Mouse (Mus musculus): ENCODE data around the gene Fyttd1.
"Not testable (repeated sequence)": the region's sequence is repeated elsewhere in the genome, so short reads cannot be mapped to it uniquely, and the experiment has no call there.

Gene Fyttd1

GRCm38 (mm10) chr16:32878972-32879926, 1.9 kb downstream of the Fyttd1 start:
- DNase-seq (ENCODE audit: low spot score): no peak

GRCm38 (mm10) chr16:32881538-32881937, 4.2 kb downstream of the Fyttd1 start:
- DNase-seq (ENCODE audit: low spot score): no peak

- no peak for DNase-seq (ENCODE audit: low spot score)
Observed at GRCm38 (mm10) chr16:32887996-32888395, 10.7 kb downstream of the Fyttd1 start.

- no peak for DNase-seq (ENCODE audit: low spot score)
Observed at GRCm38 (mm10) chr16:32889881-32890280, 12.6 kb downstream of the Fyttd1 start.

GRCm38 (mm10) chr16:32896126-32896525, 18.8 kb downstream of the Fyttd1 start:
- DNase-seq (ENCODE audit: low spot score): no peak

GRCm38 (mm10) chr16:32901360-32902050, 24.2 kb downstream of the Fyttd1 start:
- no peak for DNase-seq (ENCODE audit: low spot score)

GRCm38 (mm10) chr16:32902051-32902428, 24.7 kb downstream of the Fyttd1 start:
- no peak for DNase-seq (ENCODE audit: low spot score)

- DNase-seq (ENCODE audit: low spot score): no peak
Observed at GRCm38 (mm10) chr16:32906186-32906585, 28.9 kb downstream of the Fyttd1 start.

- peak; percentile 16 for DNase-seq (ENCODE audit: low spot score)
Observed at GRCm38 (mm10) chr16:32906727-32907126, 29.4 kb downstream of the Fyttd1 start.

GRCm38 (mm10) chr16:32913212-32913611, 35.9 kb downstream of the Fyttd1 start:
- no peak for DNase-seq (ENCODE audit: low spot score)

GRCm38 (mm10) chr16:32913937-32914881, 36.9 kb downstream of the Fyttd1 start, which contains the start of gene Lrch3:
TSS of gene Lrch3 (plus strand) at chr16:32914100.
- peak; percentile 96 for DNase-seq (ENCODE audit: low spot score)

GRCm38 (mm10) chr16:32915292-32916068, 38.2 kb downstream of the Fyttd1 start:
- no peak for DNase-seq (ENCODE audit: low spot score)

GRCm38 (mm10) chr16:32926629-32927028, 49.3 kb downstream of the Fyttd1 start:
- not testable (repeated sequence) for DNase-seq (ENCODE audit: low spot score)

- DNase-seq (ENCODE audit: low spot score): no peak
Observed at GRCm38 (mm10) chr16:32927044-32927443, 49.7 kb downstream of the Fyttd1 start.

- DNase-seq (ENCODE audit: low spot score): no peak
Observed at GRCm38 (mm10) chr16:32929918-32930317, 52.6 kb downstream of the Fyttd1 start.

GRCm38 (mm10) chr16:32934470-32934869, 57.2 kb downstream of the Fyttd1 start:
- DNase-seq (ENCODE audit: low spot score): no peak

GRCm38 (mm10) chr16:32935088-32935487, 57.8 kb downstream of the Fyttd1 start:
- DNase-seq (ENCODE audit: low spot score): no peak

GRCm38 (mm10) chr16:32937358-32937757, 60.1 kb downstream of the Fyttd1 start:
- DNase-seq (ENCODE audit: low spot score): no peak

GRCm38 (mm10) chr16:32939301-32939700, 62.0 kb downstream of the Fyttd1 start:
- DNase-seq (ENCODE audit: low spot score): not testable (repeated sequence)

- not testable (repeated sequence) for DNase-seq (ENCODE audit: low spot score)
Observed at GRCm38 (mm10) chr16:32939716-32940115, 62.4 kb downstream of the Fyttd1 start.

GRCm38 (mm10) chr16:32941226-32941625, 63.9 kb downstream of the Fyttd1 start:
- DNase-seq (ENCODE audit: low spot score): not testable (repeated sequence)
